Mouse (Mus musculus) small intestine, adult 2 months (tissue): Measurements from ENCODE around the gene Rapgef2.

ENCODE experiments used
- CTCF ChIP-seq: fragments of 200-500 bp; IDR thresholded peaks from 2 replicates; pipeline ENCODE4 v1.5.1; 2012; ENCODE audit warnings: low read depth, mild to moderate bottlenecking, control low read depth, inconsistent platforms, low read length, moderate library complexity, mixed read lengths; ENCODE audit not compliant: insufficient replicate concordance, insufficient read length; ENCODE audit errors: extremely low read depth
- POLR2A ChIP-seq: fragments of 200-500 bp; IDR thresholded peaks from 2 replicates; pipeline ENCODE4 v1.6.1; 2012; ENCODE audit warnings: low read depth, mild to moderate bottlenecking, control low read depth, inconsistent platforms, low read length, moderate library complexity

- TF ChIP-seq CTCF (no peak), POLR2A (no peak)
These were observed 8.4 kb upstream of the Rapgef2 start for GRCm38 (mm10) chr3:79294701-79295100.
